7 mouse cellular contexts compared by ENCODE assay signal in genomic region chr8:107056973-107057369, GRCm38 (mm10). TPM values are rescaled to one million over a fixed set of nuclear protein-coding genes. Genes with fewer than 3 reads are reported as not detected.
DNase-seq lines count a peak whose midpoint lies in the region; ATAC-seq lines count a peak whose summit lies in the region.

No protein-coding gene starts in this region.

- H3K4me3 ChIP-seq in lung, embryonic 15.5 days = peak overlapping the region; percentile 88
- H3K4me3 ChIP-seq in embryonic facial prominence, embryonic 14.5 days (ENCODE audit: low read depth, low read length) = peak overlapping the region; percentile 90
- H3K4me3 ChIP-seq in hindbrain, embryonic 16.5 days (ENCODE audit: low read length) = peak overlapping the region; percentile 98

- no peaks in the 10 kb centered on the region for H3K9me3 ChIP-seq in lung, embryonic 15.5 days
- no peaks in the 10 kb centered on the region for H3K9me3 ChIP-seq in embryonic facial prominence, embryonic 14.5 days (ENCODE audit: control insufficient read depth, low read length)
- no peaks in the 10 kb centered on the region for H3K9me3 ChIP-seq in hindbrain, embryonic 16.5 days (ENCODE audit: control insufficient read depth, low read length)

- under 1% methylated on average over 32 of the region's 33 CpGs for WGBS in lung, embryonic 15.5 days
- 1% methylated on average over 13 of the region's 33 CpGs for WGBS in embryonic facial prominence, embryonic 14.5 days
- 1% methylated on average over 32 of the region's 33 CpGs for WGBS in hindbrain, embryonic 16.5 days

- H3K27ac ChIP-seq in lung, embryonic 15.5 days = no peak overlapping the region
- H3K27ac ChIP-seq in embryonic facial prominence, embryonic 14.5 days (replicated peaks; ENCODE audit: low read depth, low read length) = 0 out of 2 replicates have a peak overlapping the region, but pooled peaks have one; percentile 11
- H3K27ac ChIP-seq in hindbrain, embryonic 16.5 days (ENCODE audit: low read depth, low read length) = peak overlapping the region; percentile 61

- H3K36me3 ChIP-seq in lung, embryonic 15.5 days = peaks cover 40% of the 10 kb centered on the region
- H3K36me3 ChIP-seq in embryonic facial prominence, embryonic 14.5 days (ENCODE audit: control insufficient read depth, insufficient read depth, low read length) = peaks cover 49% of the 10 kb centered on the region
- peaks cover 20% of the 10 kb centered on the region for H3K36me3 ChIP-seq in hindbrain, embryonic 16.5 days (ENCODE audit: control insufficient read depth, insufficient read depth, low read length)

- peak overlapping the region; percentile 89 for H3K4me2 ChIP-seq in lung, embryonic 15.5 days
- peak overlapping the region; percentile 67 for H3K4me2 ChIP-seq in embryonic facial prominence, embryonic 14.5 days (ENCODE audit: low read depth, low read length)
- H3K4me2 ChIP-seq in hindbrain, embryonic 16.5 days (ENCODE audit: low read length) = peak overlapping the region; percentile 80

- H3K27me3 ChIP-seq in lung, embryonic 15.5 days = no peaks in the 10 kb centered on the region
- H3K27me3 ChIP-seq in embryonic facial prominence, embryonic 14.5 days (replicated peaks; ENCODE audit: control insufficient read depth, insufficient read depth, low read length) = no peaks in the 10 kb centered on the region
- no peaks in the 10 kb centered on the region for H3K27me3 ChIP-seq in hindbrain, embryonic 16.5 days (replicated peaks; ENCODE audit: control insufficient read depth, insufficient read depth, low read length)

- ATAC-seq in lung, embryonic 15.5 days (ENCODE audit: borderline replicate concordance, extremely low read depth, low FRiP score, low TSS enrichment) = peak; percentile 60
- peak; percentile 51 for ATAC-seq in embryonic facial prominence, embryonic 14.5 days (ENCODE audit: low read depth)
- ATAC-seq in hindbrain, embryonic 16.5 days = peak; percentile 64
- peak; percentile 24 for ATAC-seq in monocyte, adult 5-6 weeks (replicated peaks; ENCODE audit: insufficient number of reproducible peaks, low FRiP score, low TSS enrichment, poor library complexity, severe bottlenecking)

- H3K4me1 ChIP-seq in lung, embryonic 15.5 days = peaks cover 20% of the 10 kb centered on the region
- peaks cover 14% of the 10 kb centered on the region for H3K4me1 ChIP-seq in embryonic facial prominence, embryonic 14.5 days (ENCODE audit: control insufficient read depth, insufficient read depth, low read length)
- peaks cover 15% of the 10 kb centered on the region for H3K4me1 ChIP-seq in hindbrain, embryonic 16.5 days (ENCODE audit: control insufficient read depth, insufficient read depth, low read depth, low read length)

- no peak for DNase-seq in lung, postnatal 25 days (ENCODE audit: low spot score)
- DNase-seq in embryonic facial prominence, embryonic 14.5 days (ENCODE audit: low spot score) = peak; percentile 13
- no peak for DNase-seq in adrenal gland, postnatal 14 days
- no peak for DNase-seq in T-cell, adult 2 months (ENCODE audit: low spot score)

- H3K9ac ChIP-seq in lung, embryonic 15.5 days = peak overlapping the region; percentile 71
- H3K9ac ChIP-seq in embryonic facial prominence, embryonic 14.5 days (ENCODE audit: low read depth, low read length) = peak overlapping the region; percentile 83
- H3K9ac ChIP-seq in hindbrain, embryonic 16.5 days (ENCODE audit: low read depth, low read length) = peak overlapping the region; percentile 74

RNA-seq across cellular contexts. Expression of gene Nip7, which starts 0.3 kb away (rescaled TPM):
- polyA plus RNA-seq in lung, embryonic 15.5 days (2015; fragmentation: Nextera tagmentation; extraction: Ambion mirVana) = 79.9 and 81.0 TPM in 2 replicates
- polyA plus RNA-seq in embryonic facial prominence, embryonic 14.5 days (2014; fragmentation: Nextera tagmentation; extraction: Ambion mirVana) = 97.3 and 98.4 TPM in 2 replicates
- 61.2 and 66.2 TPM in 2 replicates for polyA plus RNA-seq in hindbrain, embryonic 16.5 days (2015; fragmentation: Nextera tagmentation; extraction: Ambion mirVana)
- 10.0 to 41.7 TPM (median 25.7 TPM) in 3 replicates for total RNA-seq in monocyte, adult 5-6 weeks (2017)
- total RNA-seq in adrenal gland, postnatal 14 days (2021) = 40.1 and 50.2 TPM in 2 replicates

RNA-seq across cellular contexts. Expression of gene Cog8, which starts 0.5 kb away (rescaled TPM):
- 36.1 and 40.1 TPM in 2 replicates for polyA plus RNA-seq in lung, embryonic 15.5 days (2015; fragmentation: Nextera tagmentation; extraction: Ambion mirVana)
- polyA plus RNA-seq in embryonic facial prominence, embryonic 14.5 days (2014; fragmentation: Nextera tagmentation; extraction: Ambion mirVana) = 32.8 and 39.0 TPM in 2 replicates
- polyA plus RNA-seq in hindbrain, embryonic 16.5 days (2015; fragmentation: Nextera tagmentation; extraction: Ambion mirVana) = 39.2 and 42.3 TPM in 2 replicates
- total RNA-seq in monocyte, adult 5-6 weeks (2017) = 12.4 to 21.3 TPM (median 19.2 TPM) in 3 replicates
- total RNA-seq in adrenal gland, postnatal 14 days (2021) = 29.4 and 30.3 TPM in 2 replicates

RNA-seq across cellular contexts. Expression of gene Tmed6, which starts 8.5 kb away (rescaled TPM):
- 1.3 and 2.1 TPM in 2 replicates for polyA plus RNA-seq in lung, embryonic 15.5 days (2015; fragmentation: Nextera tagmentation; extraction: Ambion mirVana)
- polyA plus RNA-seq in embryonic facial prominence, embryonic 14.5 days (2014; fragmentation: Nextera tagmentation; extraction: Ambion mirVana) = not detected in 2 replicates
- polyA plus RNA-seq in hindbrain, embryonic 16.5 days (2015; fragmentation: Nextera tagmentation; extraction: Ambion mirVana) = not detected in 2 replicates
- not detected in 3 replicates for total RNA-seq in monocyte, adult 5-6 weeks (2017)
- total RNA-seq in adrenal gland, postnatal 14 days (2021) = not detected in 2 replicates

RNA-seq across cellular contexts. Expression of gene Pdf, which starts 8.6 kb away (rescaled TPM):
- polyA plus RNA-seq in lung, embryonic 15.5 days (2015; fragmentation: Nextera tagmentation; extraction: Ambion mirVana) = 46.9 and 50.3 TPM in 2 replicates
- 30.5 and 31.7 TPM in 2 replicates for polyA plus RNA-seq in embryonic facial prominence, embryonic 14.5 days (2014; fragmentation: Nextera tagmentation; extraction: Ambion mirVana)
- polyA plus RNA-seq in hindbrain, embryonic 16.5 days (2015; fragmentation: Nextera tagmentation; extraction: Ambion mirVana) = 37.1 and 37.4 TPM in 2 replicates
- 7.6 to 22.4 TPM (median 8.8 TPM) in 3 replicates for total RNA-seq in monocyte, adult 5-6 weeks (2017)
- total RNA-seq in adrenal gland, postnatal 14 days (2021) = 34.9 and 38.6 TPM in 2 replicates

RNA-seq across cellular contexts. Expression of gene Vps4a, which starts 25.9 kb away (rescaled TPM):
- polyA plus RNA-seq in lung, embryonic 15.5 days (2015; fragmentation: Nextera tagmentation; extraction: Ambion mirVana) = 65.7 and 68.9 TPM in 2 replicates
- polyA plus RNA-seq in embryonic facial prominence, embryonic 14.5 days (2014; fragmentation: Nextera tagmentation; extraction: Ambion mirVana) = 71.3 and 78.2 TPM in 2 replicates
- polyA plus RNA-seq in hindbrain, embryonic 16.5 days (2015; fragmentation: Nextera tagmentation; extraction: Ambion mirVana) = 159 and 165 TPM in 2 replicates
- total RNA-seq in monocyte, adult 5-6 weeks (2017) = 44.7 to 57.3 TPM (median 45.4 TPM) in 3 replicates
- total RNA-seq in adrenal gland, postnatal 14 days (2021) = 58.6 and 63.6 TPM in 2 replicates
